Mouse (Mus musculus): ENCODE results near the gene Matn4. TPM values are rescaled to one million over a fixed set of nuclear protein-coding genes. Genes with fewer than 3 reads are reported as not detected.
"Not testable (repeated sequence)": the region's sequence is repeated elsewhere in the genome, so short reads cannot be mapped to it uniquely, and the experiment has no call there.

Matn4 gene
- polyA plus RNA-seq, 1 experiment from 2014 or later, result 1.1 TPM

GRCm38 (mm10) chr2:164359668-164360067 lies 45.3 kb downstream of the Matn4 start:
- ATAC-seq (ENCODE audit: insufficient number of reproducible peaks, insufficient read depth, low FRiP score, low read depth), result no peak
- no peaks in the 10 kb centered on the region for H3K27me3 ChIP-seq (ENCODE audit: control insufficient read depth, insufficient read depth, low read length)

DNA sequence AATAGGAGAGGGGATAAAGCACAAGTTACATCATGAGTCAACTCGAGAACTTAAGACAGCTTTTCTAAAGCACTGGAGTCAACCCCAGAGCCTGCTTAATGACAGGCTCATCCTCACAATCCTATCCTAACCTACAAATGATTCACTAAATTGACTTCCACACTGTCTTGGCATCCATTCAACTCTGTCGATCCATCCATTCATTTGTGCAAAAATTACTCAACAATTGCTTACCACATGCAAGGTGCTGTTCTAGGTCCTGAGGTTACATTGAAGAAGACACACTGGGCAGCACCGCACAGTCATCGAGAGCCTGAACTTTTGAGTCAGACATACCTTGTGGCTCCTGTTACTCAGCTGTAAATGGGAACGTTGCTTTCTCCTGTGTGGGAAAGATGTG lies 45.9 kb downstream of the Matn4 start:
- Histone ChIP-seq H3K4me2 (replicated peaks; ENCODE audit: low read depth, low read length) (no peak overlapping the region), H3K4me3 (ENCODE audit: low read depth, low read length) (no peak overlapping the region), H3K36me3 (ENCODE audit: control insufficient read depth, insufficient read depth, low read length) (no peaks in the 10 kb centered on the region), H3K27me3 (ENCODE audit: control insufficient read depth, insufficient read depth, low read length) (no peaks in the 10 kb centered on the region), H3K9ac (replicated peaks; ENCODE audit: low read depth, low read length) (no peak overlapping the region), H3K27ac (ENCODE audit: low read length) (no peak overlapping the region), H3K9me3 (ENCODE audit: control insufficient read depth, low read depth, low read length) (no peaks in the 10 kb centered on the region), H3K4me1 (ENCODE audit: control insufficient read depth, insufficient read depth, low read length) (no peaks in the 10 kb centered on the region)
- 84% methylated on average over 5 of the region's 5 CpGs for WGBS
- ATAC-seq (ENCODE audit: insufficient number of reproducible peaks, insufficient read depth, low FRiP score, low read depth), result no peak

More at GRCm38 (mm10) chr2:164359668-164360067, 45.3 kb downstream of the Matn4 start:
- Histone ChIP-seq H3K9ac (replicated peaks; ENCODE audit: low read depth, low read length) (no peak overlapping the region), H3K36me3 (ENCODE audit: control insufficient read depth, insufficient read depth, low read length) (no peaks in the 10 kb centered on the region), H3K27ac (ENCODE audit: low read length) (no peak overlapping the region), H3K4me3 (ENCODE audit: low read depth, low read length) (no peak overlapping the region), H3K4me1 (ENCODE audit: control insufficient read depth, insufficient read depth, low read length) (no peaks in the 10 kb centered on the region), H3K4me2 (replicated peaks; ENCODE audit: low read depth, low read length) (no peak overlapping the region), H3K9me3 (ENCODE audit: control insufficient read depth, low read depth, low read length) (no peaks in the 10 kb centered on the region)
- WGBS, result 71% methylated on average over 5 of the region's 5 CpGs

DNA sequence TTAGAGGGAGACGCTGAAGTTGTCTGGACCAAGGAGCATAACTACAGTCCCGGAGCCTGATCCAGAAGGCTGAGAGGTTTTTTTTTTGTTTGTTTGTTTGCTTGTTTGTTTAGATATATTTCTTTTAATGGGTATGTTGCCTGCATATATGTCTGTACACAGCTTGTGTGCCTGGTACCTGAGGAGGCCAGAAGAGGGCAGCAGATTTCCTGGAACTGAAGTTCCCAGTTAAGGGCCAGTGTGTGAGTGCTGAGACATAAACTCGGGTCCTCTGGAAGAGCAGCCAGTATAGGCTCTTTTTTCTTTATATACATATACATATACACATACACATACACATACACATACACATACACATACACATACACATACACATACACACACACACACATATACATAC lies 46.6 kb downstream of the Matn4 start:
- H3K4me1 ChIP-seq (ENCODE audit: control insufficient read depth, insufficient read depth, low read length), result no peaks in the 10 kb centered on the region
- no peak overlapping the region for H3K4me3 ChIP-seq (ENCODE audit: low read depth, low read length)
- H3K9ac ChIP-seq (replicated peaks; ENCODE audit: low read depth, low read length), result no peak overlapping the region
- H3K4me2 ChIP-seq (replicated peaks; ENCODE audit: low read depth, low read length), result no peak overlapping the region
- no peaks in the 10 kb centered on the region for H3K27me3 ChIP-seq (ENCODE audit: control insufficient read depth, insufficient read depth, low read length)
- ATAC-seq (ENCODE audit: insufficient number of reproducible peaks, insufficient read depth, low FRiP score, low read depth), result no peak
- no peaks in the 10 kb centered on the region for H3K9me3 ChIP-seq (ENCODE audit: control insufficient read depth, low read depth, low read length)
- 84% methylated on average over 3 of the region's 3 CpGs for WGBS
- no peak overlapping the region for H3K27ac ChIP-seq (ENCODE audit: low read length)
- H3K36me3 ChIP-seq (ENCODE audit: control insufficient read depth, insufficient read depth, low read length), result no peaks in the 10 kb centered on the region

DNA sequence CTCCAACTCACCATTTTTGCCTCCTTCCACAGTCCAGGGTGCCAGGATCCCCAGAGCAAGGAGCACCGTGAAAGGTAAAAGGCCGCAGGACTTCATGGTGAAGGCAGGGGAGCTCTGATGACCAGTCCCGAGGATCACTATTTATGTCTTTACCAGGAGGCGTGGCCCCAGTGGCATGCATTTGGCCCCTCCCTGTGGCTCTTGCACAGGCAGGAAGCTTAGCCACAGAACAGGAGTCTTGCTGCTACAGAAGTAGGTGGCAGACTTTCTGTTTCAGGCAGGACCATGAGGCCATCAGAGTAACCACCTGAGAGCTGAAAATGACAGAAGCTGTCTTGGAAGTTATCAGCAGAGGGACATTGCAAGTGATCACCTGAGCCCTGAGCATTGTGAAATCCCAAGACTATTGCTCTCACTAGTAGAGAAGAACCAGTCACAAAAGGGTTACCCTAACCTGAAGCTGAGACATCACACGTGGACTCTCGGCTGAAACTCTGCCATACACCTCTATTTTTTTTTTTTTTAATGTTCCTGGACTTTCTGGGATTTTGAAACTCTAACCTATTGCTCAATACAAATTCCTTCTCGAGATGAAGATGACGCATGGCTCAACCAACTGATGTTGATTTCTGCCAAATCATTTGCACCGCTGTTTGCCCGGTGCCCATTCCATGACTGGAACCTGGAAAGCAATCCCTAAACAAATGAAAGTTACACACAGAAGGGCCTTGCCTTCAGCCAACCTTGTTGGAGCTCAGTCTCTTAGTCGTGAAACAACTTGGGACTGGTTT lies 48.6 kb downstream of the Matn4 start:
- 73% methylated on average over 11 of the region's 11 CpGs for WGBS
- no peaks in the 10 kb centered on the region for H3K9me3 ChIP-seq (ENCODE audit: control insufficient read depth, low read depth, low read length)
- H3K9ac ChIP-seq (replicated peaks; ENCODE audit: low read depth, low read length), result no peak overlapping the region
- ATAC-seq (ENCODE audit: insufficient number of reproducible peaks, insufficient read depth, low FRiP score, low read depth), result no peak
- no peaks in the 10 kb centered on the region for H3K4me1 ChIP-seq (ENCODE audit: control insufficient read depth, insufficient read depth, low read length)
- H3K4me2 ChIP-seq (replicated peaks; ENCODE audit: low read depth, low read length), result no peak overlapping the region
- H3K4me3 ChIP-seq (ENCODE audit: low read depth, low read length), result no peak overlapping the region
- no peaks in the 10 kb centered on the region for H3K36me3 ChIP-seq (ENCODE audit: control insufficient read depth, insufficient read depth, low read length)
- H3K27ac ChIP-seq (ENCODE audit: low read length), result no peak overlapping the region
- no peaks in the 10 kb centered on the region for H3K27me3 ChIP-seq (ENCODE audit: control insufficient read depth, insufficient read depth, low read length)

DNA sequence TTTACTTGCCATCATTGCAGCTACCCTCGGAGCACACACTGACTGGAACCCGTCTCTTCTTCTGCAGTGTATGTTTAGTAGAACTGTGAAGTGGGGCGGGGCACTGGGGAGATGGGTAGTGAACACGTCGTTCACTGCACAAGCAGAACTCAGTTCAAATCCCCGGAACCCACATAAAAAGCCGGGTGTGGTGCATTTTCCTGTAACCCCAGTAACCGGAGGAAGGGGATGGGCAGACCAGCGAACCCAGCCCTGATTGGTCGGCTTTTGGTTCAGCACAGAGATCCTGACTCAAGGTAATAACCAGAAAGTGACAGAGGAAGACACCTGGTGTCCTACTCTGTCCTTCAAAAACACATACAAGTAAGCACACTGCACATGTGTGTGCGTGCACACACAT lies 51.6 kb downstream of the Matn4 start:
- no peak overlapping the region for H3K27ac ChIP-seq (ENCODE audit: low read length)
- 0 out of 2 replicates have a peak, but pooled peaks cover 4% of the 10 kb centered on the region for H3K9me3 ChIP-seq (ENCODE audit: control insufficient read depth, low read depth, low read length)
- no peak overlapping the region for H3K9ac ChIP-seq (replicated peaks; ENCODE audit: low read depth, low read length)
- no peak overlapping the region for H3K4me3 ChIP-seq (ENCODE audit: low read depth, low read length)
- H3K36me3 ChIP-seq (ENCODE audit: control insufficient read depth, insufficient read depth, low read length), result no peaks in the 10 kb centered on the region
- WGBS, result 85% methylated on average over 11 of the region's 11 CpGs
- no peaks in the 10 kb centered on the region for H3K4me1 ChIP-seq (ENCODE audit: control insufficient read depth, insufficient read depth, low read length)
- no peak overlapping the region for H3K4me2 ChIP-seq (replicated peaks; ENCODE audit: low read depth, low read length)
- H3K27me3 ChIP-seq (ENCODE audit: control insufficient read depth, insufficient read depth, low read length), result no peaks in the 10 kb centered on the region
- ATAC-seq (ENCODE audit: insufficient number of reproducible peaks, insufficient read depth, low FRiP score, low read depth), result no peak

- H3K9me3 ChIP-seq (ENCODE audit: control insufficient read depth, low read depth, low read length), result 0 out of 2 replicates have a peak, but pooled peaks cover 4% of the 10 kb centered on the region
- ATAC-seq (ENCODE audit: insufficient number of reproducible peaks, insufficient read depth, low FRiP score, low read depth), result no peak
- H3K27me3 ChIP-seq (ENCODE audit: control insufficient read depth, insufficient read depth, low read length), result no peaks in the 10 kb centered on the region
- H3K36me3 ChIP-seq (ENCODE audit: control insufficient read depth, insufficient read depth, low read length), result no peaks in the 10 kb centered on the region
- H3K4me1 ChIP-seq (ENCODE audit: control insufficient read depth, insufficient read depth, low read length), result no peaks in the 10 kb centered on the region
- H3K27ac ChIP-seq (ENCODE audit: low read length), result no peak overlapping the region
- H3K9ac ChIP-seq (replicated peaks; ENCODE audit: low read depth, low read length), result no peak overlapping the region
- 90% methylated on average over 3 of the region's 3 CpGs for WGBS
- no peak overlapping the region for H3K4me3 ChIP-seq (ENCODE audit: low read depth, low read length)
- H3K4me2 ChIP-seq (replicated peaks; ENCODE audit: low read depth, low read length), result no peak overlapping the region
Observed at GRCm38 (mm10) chr2:164352697-164353096, 52.3 kb downstream of the Matn4 start.

GRCm38 (mm10) chr2:164348980-164349379 lies 56.0 kb downstream of the Matn4 start:
- Histone ChIP-seq H3K4me3 (ENCODE audit: low read depth, low read length) (no peak overlapping the region), H3K27ac (ENCODE audit: low read length) (no peak overlapping the region), H3K9me3 (ENCODE audit: control insufficient read depth, low read depth, low read length) (0 out of 2 replicates have a peak, but pooled peaks cover 4% of the 10 kb centered on the region), H3K4me2 (replicated peaks; ENCODE audit: low read depth, low read length) (no peak overlapping the region), H3K4me1 (ENCODE audit: control insufficient read depth, insufficient read depth, low read length) (no peaks in the 10 kb centered on the region), H3K27me3 (ENCODE audit: control insufficient read depth, insufficient read depth, low read length) (no peaks in the 10 kb centered on the region), H3K9ac (replicated peaks; ENCODE audit: low read depth, low read length) (no peak overlapping the region), H3K36me3 (ENCODE audit: control insufficient read depth, insufficient read depth, low read length) (no peaks in the 10 kb centered on the region)
- ATAC-seq (ENCODE audit: insufficient number of reproducible peaks, insufficient read depth, low FRiP score, low read depth), result no peak
- 96% methylated on average over 3 of the region's 3 CpGs for WGBS

DNA sequence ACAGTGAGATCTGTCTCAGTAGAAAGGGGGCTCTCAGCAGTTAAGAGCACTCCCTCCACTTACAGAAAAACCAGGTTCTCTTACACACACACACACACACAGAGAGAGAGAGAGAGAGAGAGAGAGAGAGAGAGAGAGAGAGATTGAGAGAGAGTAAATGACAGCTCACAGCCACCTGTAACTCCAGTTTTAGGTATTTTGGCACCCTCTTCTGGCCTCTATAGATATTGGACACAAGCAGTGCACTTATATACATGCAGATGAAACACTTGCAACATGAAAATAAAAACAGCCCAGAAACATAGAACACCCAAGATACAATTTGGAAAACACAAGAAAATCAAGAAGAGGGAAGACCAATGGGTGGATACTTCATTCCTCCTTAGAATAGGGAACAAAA lies 57.3 kb downstream of the Matn4 start:
- H3K27me3 ChIP-seq (ENCODE audit: control insufficient read depth, insufficient read depth, low read length); H3K36me3 ChIP-seq (ENCODE audit: control insufficient read depth, insufficient read depth, low read length); H3K4me1 ChIP-seq (ENCODE audit: control insufficient read depth, insufficient read depth, low read length); ATAC-seq (ENCODE audit: insufficient number of reproducible peaks, insufficient read depth, low FRiP score, low read depth); H3K4me3 ChIP-seq (ENCODE audit: low read depth, low read length); H3K9me3 ChIP-seq (ENCODE audit: control insufficient read depth, low read depth, low read length); H3K27ac ChIP-seq (ENCODE audit: low read length); H3K9ac ChIP-seq (replicated peaks; ENCODE audit: low read depth, low read length); H3K4me2 ChIP-seq (replicated peaks; ENCODE audit: low read depth, low read length): not testable (repeated sequence)

DNA sequence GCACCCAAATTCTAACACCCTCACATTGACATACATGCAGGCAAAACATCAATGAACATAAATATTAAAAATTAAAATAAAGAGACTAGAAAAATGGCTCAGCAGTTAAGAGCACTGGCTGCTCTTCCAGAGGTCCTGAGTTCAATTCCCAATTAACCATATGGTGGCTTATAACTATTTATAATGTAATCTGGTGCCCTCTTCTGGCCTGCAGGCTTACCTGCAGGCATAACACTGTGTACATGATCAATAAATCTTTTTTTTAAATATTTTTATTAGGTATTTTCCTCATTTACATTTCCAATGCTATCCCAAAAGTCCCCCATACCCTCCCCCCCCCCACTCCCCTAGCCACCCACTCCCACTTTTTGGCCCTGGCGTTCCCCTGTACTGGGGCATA lies 61.2 kb downstream of the Matn4 start:
- WGBS, result 69% methylated on average over 1 of the region's 1 CpGs
- not testable (repeated sequence) for ATAC-seq (ENCODE audit: insufficient number of reproducible peaks, insufficient read depth, low FRiP score, low read depth); H3K36me3 ChIP-seq (ENCODE audit: control insufficient read depth, insufficient read depth, low read length)

More for the DNA sequence above, 61.2 kb downstream of the Matn4 start:
- not testable (repeated sequence) for H3K4me1 ChIP-seq (ENCODE audit: control insufficient read depth, insufficient read depth, low read length); H3K27ac ChIP-seq (ENCODE audit: low read length); H3K4me2 ChIP-seq (replicated peaks; ENCODE audit: low read depth, low read length); H3K27me3 ChIP-seq (ENCODE audit: control insufficient read depth, insufficient read depth, low read length); H3K4me3 ChIP-seq (ENCODE audit: low read depth, low read length); H3K9ac ChIP-seq (replicated peaks; ENCODE audit: low read depth, low read length); H3K9me3 ChIP-seq (ENCODE audit: control insufficient read depth, low read depth, low read length)
